Comparison of ENCODE assay signal across 24 mouse cellular contexts in genomic region chr17:5466736-5467135, GRCm38 (mm10). TPM values are rescaled to one million over a fixed set of nuclear protein-coding genes. Genes with fewer than 3 reads are reported as not detected.
DNase-seq lines count a peak whose midpoint lies in the region; ATAC-seq and TF ChIP-seq lines count a peak whose summit lies in the region.
"Had no signal": no experiment of that assay in that cellular context is flagged by ENCODE, and none has a peak within 500 bp of the region (broad histone marks: within the 10 kb centered on the region; RNA-seq: fewer than 3 reads in every experiment).

No protein-coding gene starts in this region.

- ATAC-seq in kidney, embryonic 15.5 days (replicated peaks; ENCODE audit: low FRiP score): 0 out of 2 replicates have a peak, but pooled peaks have one; percentile 25
- ATAC-seq: activated CD4-positive, CD25-positive, alpha-beta regulatory T cell, adult 4 months; CD4-positive, CD25-positive, alpha-beta regulatory T cell, adult 4 months; forebrain, embryonic 15.5 days; hindbrain, embryonic 16.5 days; Patski had no signal

- H3K27ac ChIP-seq in gastrocnemius, adult 2 months: peak overlapping the region; percentile 53
- H3K27ac ChIP-seq in kidney, embryonic 15.5 days: no peak overlapping the region
- H3K27ac ChIP-seq: embryonic facial prominence, embryonic 12.5 days; forebrain, embryonic 15.5 days; heart, embryonic 13.5 days; hindbrain, embryonic 12.5 days had no signal

- intact Hi-C loops in gastrocnemius, adult 2 months (cut with DNase I): no loop called here
- intact Hi-C loops in left cerebral cortex, postnatal 10 days (cut with DNase I): no loop called here

- peaks cover 13% of the 10 kb centered on the region for H3K4me1 ChIP-seq in kidney, embryonic 15.5 days
- H3K4me1 ChIP-seq: embryonic facial prominence, embryonic 12.5 days; forebrain, embryonic 15.5 days; heart, embryonic 13.5 days; hindbrain, embryonic 12.5 days had no signal

- H3K36me3 ChIP-seq in kidney, embryonic 15.5 days: no peaks in the 10 kb centered on the region
- H3K36me3 ChIP-seq: embryonic facial prominence, embryonic 12.5 days; forebrain, embryonic 15.5 days; heart, embryonic 13.5 days; hindbrain, embryonic 12.5 days had no signal

- H3K9me3 ChIP-seq in kidney, embryonic 15.5 days (replicated peaks): no peaks in the 10 kb centered on the region
- H3K9me3 ChIP-seq: embryonic facial prominence, embryonic 12.5 days; forebrain, embryonic 15.5 days; heart, embryonic 13.5 days; hindbrain, embryonic 12.5 days had no signal

- no peaks in the 10 kb centered on the region for H3K27me3 ChIP-seq in kidney, embryonic 15.5 days
- H3K27me3 ChIP-seq: embryonic facial prominence, embryonic 12.5 days; forebrain, embryonic 15.5 days; hindbrain, embryonic 12.5 days had no signal

- no peak overlapping the region for H3K4me3 ChIP-seq in gastrocnemius, adult 2 months
- H3K4me3 ChIP-seq in kidney, embryonic 15.5 days (replicated peaks): no peak overlapping the region
- H3K4me3 ChIP-seq: embryonic facial prominence, embryonic 12.5 days; forebrain, embryonic 15.5 days; heart, embryonic 13.5 days; hindbrain, embryonic 12.5 days had no signal

- no peak for DNase-seq in gastrocnemius, adult 2 months
- no peak for DNase-seq in gastrocnemius, postnatal 10 days
- no peak for DNase-seq in kidney, adult 9 months
- peak; percentile 14 to 39 for DNase-seq in kidney, postnatal 25 days
- DNase-seq in left cerebral cortex, postnatal 10 days (ENCODE audit: extremely low spot score in 1 of 2, low spot score in 2 of 2): no peak
- DNase-seq in spleen, postnatal 10 days (ENCODE audit: low spot score in 2 of 2): no peak
- DNase-seq: adrenal gland, postnatal 14 days; B cell, adult 2 months; cerebellum, adult 11-12 months; cerebellum, adult 9-10 months; cerebellum, postnatal 25 days; gastrocnemius, postnatal 14 days; heart, postnatal 36 days had no signal

- H3K9ac ChIP-seq in kidney, embryonic 15.5 days: no peak overlapping the region
- H3K9ac ChIP-seq: embryonic facial prominence, embryonic 12.5 days; forebrain, embryonic 15.5 days; heart, embryonic 13.5 days; hindbrain, embryonic 12.5 days had no signal

- 37% methylated on average over 8 of the region's 8 CpGs for WGBS in kidney, embryonic 15.5 days

- no peak overlapping the region for H3K4me2 ChIP-seq in kidney, embryonic 15.5 days
- H3K4me2 ChIP-seq: embryonic facial prominence, embryonic 12.5 days; forebrain, embryonic 15.5 days; heart, embryonic 13.5 days; hindbrain, embryonic 12.5 days had no signal

- no peak for TF ChIP-seq CTCF in gastrocnemius, adult 2 months (IDR thresholded peaks at IDR 0.05)

RNA-seq across cellular contexts. Expression of gene Zdhhc14, which starts 25.6 kb away (rescaled TPM):
- 1 to 10 TPM; 2.0 to 4.3 TPM for total RNA-seq in gastrocnemius, adult 2 months (2021)
- 1 to 10 TPM; 2.8 to 4.0 TPM for total RNA-seq in gastrocnemius, postnatal 10 days (2021)
- 2.5 and 3.3 TPM in 2 replicates for polyA plus RNA-seq in kidney, embryonic 15.5 days (2015; fragmentation: Nextera tagmentation; extraction: Ambion mirVana)
- total RNA-seq in left cerebral cortex, postnatal 10 days (2021): 10 to 100 TPM; 25.9 to 29.4 TPM

RNA-seq across cellular contexts. Expression of gene Tmem242, which starts 26.7 kb away (rescaled TPM):
- 100 to 1,000 TPM; 134 to 164 TPM for total RNA-seq in gastrocnemius, adult 2 months (2021)
- 100 to 1,000 TPM; 117 to 134 TPM for total RNA-seq in gastrocnemius, postnatal 10 days (2021)
- 139 and 140 TPM in 2 replicates for polyA plus RNA-seq in kidney, embryonic 15.5 days (2015; fragmentation: Nextera tagmentation; extraction: Ambion mirVana)
- total RNA-seq in left cerebral cortex, postnatal 10 days (2021): 10 to 100 TPM; 86.9 to 88.1 TPM

RNA-seq across cellular contexts. Expression of gene Ldhal6b, which starts 48.2 kb away (rescaled TPM):
- under 1 TPM; 0.56 to 0.99 TPM for total RNA-seq in gastrocnemius, adult 2 months (2021)
- 1 to 10 TPM in 1 of 2 experiments, under 1 TPM in 1; 0.59 to 1.1 TPM for total RNA-seq in gastrocnemius, postnatal 10 days (2021)
- polyA plus RNA-seq in kidney, embryonic 15.5 days (2015; fragmentation: Nextera tagmentation; extraction: Ambion mirVana): not detected in 2 replicates
- 1 to 10 TPM in 1 of 2 experiments, under 1 TPM in 1; 0.97 to 1.2 TPM for total RNA-seq in left cerebral cortex, postnatal 10 days (2021)
- polyA plus RNA-seq: CD4-positive, CD25-positive, alpha-beta regulatory T cell, adult 4 months; forebrain, embryonic 11.5 days; forebrain, embryonic 15.5 days; heart, embryonic 13.5 days; heart, postnatal 0 days; hindbrain, embryonic 12.5 days; hindbrain, embryonic 16.5 days had no signal

Comparison
In these comparisons a context has a peak if more than half of its experiments do, and no peak if none do; other contexts are left out.
1. DNase-seq: peak in kidney, postnatal 25 days (2 of 2); none in gastrocnemius, adult 2 months (single experiment), gastrocnemius, postnatal 10 days (single experiment), kidney, adult 9 months (single experiment), left cerebral cortex, postnatal 10 days (0 of 2) and spleen, postnatal 10 days (0 of 2).
2. RNA of gene Zdhhc14, which starts 25.6 kb away (total RNA-seq): 25.9 to 29.4 TPM in left cerebral cortex, postnatal 10 days; 2.0 to 4.3 TPM in gastrocnemius, adult 2 months and 2.8 to 4.0 TPM in gastrocnemius, postnatal 10 days; every median in the first group is over 4 times any median in the second.